Mouse (Mus musculus): ENCODE measurements around the gene Nkiras2. TPM values are rescaled to one million over a fixed set of nuclear protein-coding genes. Genes with fewer than 3 reads are reported as not detected.
A peak's percentile ranks its signal among the peaks of the same experiment; 100 is the strongest.

Nkiras2 gene
- 62.8 and 63.1 TPM in 2 replicates for polyA plus RNA-seq (2014; fragmentation: Nextera tagmentation; extraction: Ambion mirVana)

DNA sequence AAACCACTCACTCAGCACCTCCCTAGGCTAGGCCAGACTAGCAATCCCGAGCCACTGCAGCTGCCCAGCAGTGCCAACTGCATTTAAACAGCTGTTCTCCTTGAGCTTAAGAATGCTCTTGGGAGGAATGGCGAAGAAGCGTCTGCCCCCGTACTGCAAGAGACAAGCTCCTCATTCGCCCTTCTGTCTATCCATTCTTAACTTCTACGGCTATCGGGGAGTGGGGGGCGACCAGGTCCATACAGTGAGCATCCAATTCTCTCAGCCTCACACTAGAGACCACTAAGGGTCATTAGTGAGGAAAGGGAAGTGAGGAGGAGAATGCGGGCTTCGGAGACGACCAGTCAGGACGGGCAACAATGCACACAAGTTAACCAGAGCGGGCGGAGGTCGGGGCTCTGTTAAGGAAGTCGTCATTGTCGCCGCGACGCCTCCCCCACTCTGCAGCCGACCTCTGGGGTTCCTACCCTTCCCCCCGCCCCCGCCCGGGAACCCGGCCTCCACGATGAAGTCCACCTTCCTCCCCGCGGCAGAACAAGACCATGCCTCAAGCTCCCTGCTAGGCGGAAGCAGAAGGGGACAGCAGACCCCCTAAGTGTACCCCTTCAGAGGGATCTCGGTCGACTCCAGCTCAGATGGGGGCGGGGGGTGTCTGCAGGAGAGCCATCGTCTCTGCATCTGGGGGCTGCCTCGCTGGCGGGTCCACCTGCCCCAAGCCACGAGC, at the start of gene Nkiras2:
Nkiras2 (plus strand) TSS at position 484 of the 724 bp plus-strand sequence.
- H3K36me3 ChIP-seq (ENCODE audit: control insufficient read depth, insufficient read depth, low read length), result no peaks in the 10 kb centered on the region; the same call in 1 of the 2 replicates
- WGBS, result 1% methylated on average over 36 of the region's 36 CpGs

GRCm38 (mm10) chr11:100569789-100570188, 49.3 kb upstream of the Nkiras2 start:
- Histone ChIP-seq H3K36me3 (ENCODE audit: control insufficient read depth, insufficient read depth, low read length) (no peaks in the 10 kb centered on the region), H3K9ac (replicated peaks; ENCODE audit: low read depth, low read length) (no peak overlapping the region), H3K4me1 (ENCODE audit: control insufficient read depth, insufficient read depth, low read length) (no peaks in the 10 kb centered on the region), H3K9me3 (ENCODE audit: control insufficient read depth, low read depth, low read length) (no peaks in the 10 kb centered on the region), H3K4me3 (ENCODE audit: low read depth, low read length) (no peak overlapping the region), H3K27ac (ENCODE audit: low read length) (no peak overlapping the region), H3K4me2 (replicated peaks; ENCODE audit: low read depth, low read length) (no peak overlapping the region), H3K27me3 (ENCODE audit: control insufficient read depth, insufficient read depth, low read length) (no peaks in the 10 kb centered on the region; the same call in 1 of the 2 replicates)
- ATAC-seq (ENCODE audit: insufficient number of reproducible peaks, insufficient read depth, low FRiP score, low read depth), result no peak
- 65% methylated on average over 9 of the region's 9 CpGs for WGBS

More for the DNA sequence above, at the start of gene Nkiras2:
- H3K4me2 ChIP-seq (replicated peaks; ENCODE audit: low read depth, low read length), result peak within 1 kb of the TSS; percentile 87
- no peaks in the 10 kb centered on the region for H3K9me3 ChIP-seq (ENCODE audit: control insufficient read depth, low read depth, low read length)
- peak within 1 kb of the TSS; percentile 99 for H3K4me3 ChIP-seq (ENCODE audit: low read depth, low read length)
- H3K4me1 ChIP-seq (ENCODE audit: control insufficient read depth, insufficient read depth, low read length), result peaks cover 12% of the 10 kb centered on the region
- ATAC-seq (ENCODE audit: insufficient number of reproducible peaks, insufficient read depth, low FRiP score, low read depth), result peak; percentile 30; the same call in 1 of the 2 replicates
- H3K27me3 ChIP-seq (ENCODE audit: control insufficient read depth, insufficient read depth, low read length), result no peaks in the 10 kb centered on the region
- peak within 1 kb of the TSS; percentile 94 for H3K27ac ChIP-seq (ENCODE audit: low read length)
- peak within 1 kb of the TSS; percentile 89 for H3K9ac ChIP-seq (replicated peaks; ENCODE audit: low read depth, low read length)

- Histone ChIP-seq H3K27ac (ENCODE audit: low read length) (no peak overlapping the region), H3K36me3 (ENCODE audit: control insufficient read depth, insufficient read depth, low read length) (no peaks in the 10 kb centered on the region), H3K4me2 (replicated peaks; ENCODE audit: low read depth, low read length) (peak overlapping the region; percentile 31), H3K9me3 (ENCODE audit: control insufficient read depth, low read depth, low read length) (no peaks in the 10 kb centered on the region), H3K9ac (replicated peaks; ENCODE audit: low read depth, low read length) (no peak overlapping the region), H3K27me3 (ENCODE audit: control insufficient read depth, insufficient read depth, low read length) (no peaks in the 10 kb centered on the region; the same call in 1 of the 2 replicates), H3K4me3 (ENCODE audit: low read depth, low read length) (no peak overlapping the region), H3K4me1 (ENCODE audit: control insufficient read depth, insufficient read depth, low read length) (peaks cover 4% of the 10 kb centered on the region; the same call in 1 of the 2 replicates)
- ATAC-seq (ENCODE audit: insufficient number of reproducible peaks, insufficient read depth, low FRiP score, low read depth), result no peak
- 12% methylated on average over 8 of the region's 8 CpGs for WGBS
Observed at GRCm38 (mm10) chr11:100570430-100571201, 48.4 kb upstream of the Nkiras2 start.

- no peaks in the 10 kb centered on the region; the same call in 1 of the 2 replicates for H3K27me3 ChIP-seq (ENCODE audit: control insufficient read depth, insufficient read depth, low read length)
- H3K36me3 ChIP-seq (ENCODE audit: control insufficient read depth, insufficient read depth, low read length), result no peaks in the 10 kb centered on the region
- H3K4me3 ChIP-seq (ENCODE audit: low read depth, low read length), result peak overlapping the region; percentile 1; the same call in 1 of the 2 replicates
- 13% methylated on average over 16 of the region's 16 CpGs for WGBS
- no peak overlapping the region for H3K9ac ChIP-seq (replicated peaks; ENCODE audit: low read depth, low read length)
- H3K27ac ChIP-seq (ENCODE audit: low read length), result no peak overlapping the region
- peaks cover 4% of the 10 kb centered on the region; the same call in 1 of the 2 replicates for H3K4me1 ChIP-seq (ENCODE audit: control insufficient read depth, insufficient read depth, low read length)
- H3K9me3 ChIP-seq (ENCODE audit: control insufficient read depth, low read depth, low read length), result no peaks in the 10 kb centered on the region
- H3K4me2 ChIP-seq (replicated peaks; ENCODE audit: low read depth, low read length), result peak overlapping the region; percentile 31
- ATAC-seq (ENCODE audit: insufficient number of reproducible peaks, insufficient read depth, low FRiP score, low read depth), result no peak
Observed at GRCm38 (mm10) chr11:100571202-100571567, 47.9 kb upstream of the Nkiras2 start.

- no peak for ATAC-seq (ENCODE audit: insufficient number of reproducible peaks, insufficient read depth, low FRiP score, low read depth)
- Histone ChIP-seq H3K4me2 (replicated peaks; ENCODE audit: low read depth, low read length) (peak overlapping the region; percentile 72; the same call in 1 of the 2 replicates), H3K9me3 (ENCODE audit: control insufficient read depth, low read depth, low read length) (no peaks in the 10 kb centered on the region), H3K27me3 (ENCODE audit: control insufficient read depth, insufficient read depth, low read length) (no peaks in the 10 kb centered on the region; the same call in 1 of the 2 replicates), H3K9ac (replicated peaks; ENCODE audit: low read depth, low read length) (no peak overlapping the region), H3K27ac (ENCODE audit: low read length) (no peak overlapping the region), H3K36me3 (ENCODE audit: control insufficient read depth, insufficient read depth, low read length) (peaks cover 5% of the 10 kb centered on the region; the same call in 1 of the 2 replicates), H3K4me3 (ENCODE audit: low read depth, low read length) (peak overlapping the region; percentile 68), H3K4me1 (ENCODE audit: control insufficient read depth, insufficient read depth, low read length) (peaks cover 4% of the 10 kb centered on the region; the same call in 1 of the 2 replicates)
- WGBS, result 90% methylated on average over 3 of the region's 3 CpGs
Observed at GRCm38 (mm10) chr11:100574188-100574587, 44.9 kb upstream of the Nkiras2 start.

- H3K9me3 ChIP-seq (ENCODE audit: control insufficient read depth, low read depth, low read length), result no peaks in the 10 kb centered on the region
- peak; percentile 59 for ATAC-seq (ENCODE audit: insufficient number of reproducible peaks, insufficient read depth, low FRiP score, low read depth)
- peak within 1 kb of the TSS; percentile 71; the same call in 1 of the 2 replicates for H3K27ac ChIP-seq (ENCODE audit: low read length)
- H3K9ac ChIP-seq (replicated peaks; ENCODE audit: low read depth, low read length), result peak within 1 kb of the TSS; percentile 40
- H3K36me3 ChIP-seq (ENCODE audit: control insufficient read depth, insufficient read depth, low read length), result peaks cover 9% of the 10 kb centered on the region; the same call in 1 of the 2 replicates
- H3K4me2 ChIP-seq (replicated peaks; ENCODE audit: low read depth, low read length), result peak within 1 kb of the TSS; percentile 72
- H3K4me1 ChIP-seq (ENCODE audit: control insufficient read depth, insufficient read depth, low read length), result peaks cover 4% of the 10 kb centered on the region; the same call in 1 of the 2 replicates
- 2% methylated on average over 47 of the region's 47 CpGs for WGBS
- H3K27me3 ChIP-seq (ENCODE audit: control insufficient read depth, insufficient read depth, low read length), result no peaks in the 10 kb centered on the region; the same call in 1 of the 2 replicates
- peak within 1 kb of the TSS; percentile 68 for H3K4me3 ChIP-seq (ENCODE audit: low read depth, low read length)
Observed at GRCm38 (mm10) chr11:100574708-100575483, 44.1 kb upstream of the Nkiras2 start, which contains the start of gene Cnp. Cnp (plus strand) TSS chr11:100574904.

- peak; percentile 8; the same call in 1 of the 2 replicates for ATAC-seq (ENCODE audit: insufficient number of reproducible peaks, insufficient read depth, low FRiP score, low read depth)
- no peak overlapping the region for H3K27ac ChIP-seq (ENCODE audit: low read length)
- H3K4me2 ChIP-seq (replicated peaks; ENCODE audit: low read depth, low read length), result peak overlapping the region; percentile 72
- H3K4me1 ChIP-seq (ENCODE audit: control insufficient read depth, insufficient read depth, low read length), result peaks cover 4% of the 10 kb centered on the region; the same call in 1 of the 2 replicates
- peaks cover 12% of the 10 kb centered on the region; the same call in 1 of the 2 replicates for H3K36me3 ChIP-seq (ENCODE audit: control insufficient read depth, insufficient read depth, low read length)
- peak overlapping the region; percentile 25 for H3K9ac ChIP-seq (replicated peaks; ENCODE audit: low read depth, low read length)
- H3K9me3 ChIP-seq (ENCODE audit: control insufficient read depth, low read depth, low read length), result no peaks in the 10 kb centered on the region
- 35% methylated on average over 2 of the region's 2 CpGs for WGBS
- peak overlapping the region; percentile 68 for H3K4me3 ChIP-seq (ENCODE audit: low read depth, low read length)
- H3K27me3 ChIP-seq (ENCODE audit: control insufficient read depth, insufficient read depth, low read length), result no peaks in the 10 kb centered on the region; the same call in 1 of the 2 replicates
Observed at GRCm38 (mm10) chr11:100575484-100575855, 43.6 kb upstream of the Nkiras2 start.

Measured in stomach, embryonic 14.5 days (tissue).